Mouse (Mus musculus): ENCODE measurements around the gene Dgkb.

- TF ChIP-seq TBP (conservative IDR thresholded peaks at IDR 0.05; ENCODE audit: low read depth, low read length) (no peak), UBTF (IDR thresholded peaks at IDR 0.05; ENCODE audit: low read depth, low read length) (no peak), EP300 (IDR thresholded peaks at IDR 0.05; ENCODE audit: low read length) (no peak), ZC3H11A (IDR thresholded peaks at IDR 0.05; ENCODE audit: low read depth, low read length) (no peak)
Measured at GRCm38 (mm10) chr12:38374159-38374558, 556.6 kb downstream of the Dgkb start.
